Mouse (Mus musculus) heart, adult 9 months (tissue): Measurements from ENCODE around the gene Gm49403.

Source experiments
- DNase-seq, 2 experiments: peaks; one replicate each; pipeline ENCODE4 v3.0.0; 2022; ENCODE audit warnings: low spot score in 2 of 2

Gm49403 gene

GRCm38 (mm10) chr19:8911810-8912209, 28.1 kb downstream of the Gm49403 start:
- DNase-seq, result no peak

DNA sequence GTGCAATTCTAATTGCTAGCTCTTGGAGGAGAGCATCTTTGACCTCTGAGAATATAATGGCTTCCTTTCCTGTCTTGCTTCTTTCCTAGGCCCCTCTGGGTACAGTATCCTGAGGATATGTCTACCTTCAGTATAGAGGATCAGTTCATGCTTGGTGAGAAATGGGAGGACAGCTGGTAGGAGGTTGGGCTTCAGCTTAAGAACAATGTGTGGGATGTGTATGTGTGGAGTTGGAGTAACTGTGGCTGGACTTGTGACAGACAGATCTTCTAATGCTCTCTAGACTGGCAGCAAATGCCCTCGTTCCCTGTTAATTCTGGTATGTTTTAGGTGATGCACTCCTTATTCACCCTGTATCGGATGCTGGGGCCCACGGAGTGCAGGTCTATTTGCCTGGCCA, 30.5 kb downstream of the Gm49403 start:
- no peak for DNase-seq

DNA sequence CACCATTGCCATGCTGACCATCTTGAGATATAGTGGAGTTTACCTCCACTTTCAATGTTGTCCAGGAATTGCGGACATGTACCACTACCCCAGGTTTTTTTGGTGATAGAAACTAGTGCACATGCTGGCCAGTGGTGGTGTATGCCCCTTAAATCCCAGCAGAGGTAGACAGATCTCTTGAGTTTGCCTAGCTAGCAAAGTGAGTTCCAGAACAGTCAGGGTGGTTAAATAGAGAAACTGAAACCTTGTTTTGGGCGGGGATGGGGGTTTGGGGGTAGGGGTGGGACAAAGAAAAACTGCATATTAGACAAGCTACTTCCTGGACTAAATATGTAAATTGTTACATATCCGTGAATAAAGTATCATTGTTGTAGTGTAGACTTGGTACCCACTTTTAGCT, 35.3 kb downstream of the Gm49403 start:
- DNase-seq, result no peak

DNA sequence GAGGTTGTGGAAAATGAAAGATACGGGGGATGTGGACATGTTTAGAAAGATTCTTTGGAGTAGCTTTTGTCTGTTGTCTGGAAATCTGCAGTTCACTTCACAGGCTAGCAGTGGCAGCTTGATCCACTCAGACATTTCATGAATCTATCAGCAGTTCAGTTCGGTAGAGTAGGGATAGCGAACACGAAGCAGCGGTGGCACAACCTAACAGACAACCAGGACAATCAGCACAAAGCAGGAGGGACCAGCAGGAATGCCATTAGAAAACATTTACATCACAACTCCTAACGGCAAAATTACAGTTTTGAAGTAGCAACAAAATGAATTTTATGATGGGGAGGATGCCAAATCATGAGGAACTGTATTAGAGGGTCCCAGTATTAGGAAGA, 35.9 kb downstream of the Gm49403 start:
- no peak for DNase-seq

DNA sequence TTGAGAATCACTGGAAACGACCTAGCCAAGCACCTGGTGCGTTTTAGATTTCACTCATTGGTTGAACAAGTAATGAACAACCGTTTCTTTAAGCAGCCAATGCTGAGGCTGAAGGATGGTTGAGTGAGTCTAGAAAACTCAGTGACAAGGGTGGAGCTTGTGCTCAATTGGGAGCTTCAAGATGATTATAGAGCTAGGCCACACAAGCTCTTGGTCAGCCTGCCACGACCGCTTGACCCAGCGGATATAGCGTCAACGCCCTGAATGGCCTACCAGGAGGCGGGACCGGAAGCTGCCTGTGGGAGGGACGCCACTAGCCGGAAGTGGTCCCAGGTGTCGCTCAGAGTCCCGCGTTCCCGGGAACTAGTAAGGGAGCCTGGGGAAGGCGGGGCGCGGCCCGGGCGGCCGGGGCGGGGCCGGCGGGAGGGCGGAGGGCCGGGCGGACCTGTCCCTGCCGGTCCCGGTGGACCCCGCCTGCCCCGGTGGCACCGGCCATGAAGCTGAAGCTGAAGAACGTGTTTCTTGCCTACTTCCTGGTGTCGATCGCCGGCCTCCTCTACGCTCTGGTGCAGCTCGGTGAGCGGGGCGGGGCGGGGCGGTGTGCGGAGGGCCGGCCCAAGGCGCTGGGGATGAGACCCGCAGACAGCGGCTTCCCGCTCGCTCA, 36.5 kb downstream of the Gm49403 start, which contains the start of gene B3gat3:
Gene B3gat3, plus strand, starts transcription at position 302 of the 664 bp plus-strand sequence.
- peak; percentile 96 to 98 for DNase-seq

GRCm38 (mm10) chr19:8920836-8921291, 37.1 kb downstream of the Gm49403 start:
- peak in 1 of 2 experiments; percentile 42 for DNase-seq

- no peak for DNase-seq
These were observed 38.0 kb downstream of the Gm49403 start for GRCm38 (mm10) chr19:8921741-8922140.

DNA sequence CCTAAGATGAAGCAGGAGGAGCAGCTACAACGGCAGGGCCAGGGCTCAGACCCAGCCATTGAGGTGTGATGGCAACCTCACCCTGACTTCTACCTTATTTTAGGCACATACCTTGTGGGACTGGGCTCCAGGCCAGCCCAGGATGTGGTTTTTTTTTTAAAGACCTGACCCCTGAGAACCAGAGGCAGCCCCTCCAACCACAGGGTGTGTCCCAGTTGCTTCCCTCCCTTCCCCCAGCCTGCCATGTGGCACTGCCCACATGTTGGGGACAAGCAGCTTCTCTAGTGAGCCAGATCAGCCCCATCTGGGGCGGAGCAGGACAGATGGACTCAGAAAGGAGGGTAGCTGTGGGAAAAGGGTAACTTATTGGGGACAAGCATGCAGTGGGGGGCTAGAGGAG, 43.0 kb downstream of the Gm49403 start:
- DNase-seq, result no peak

- DNase-seq, result no peak
These were observed 44.3 kb downstream of the Gm49403 start for GRCm38 (mm10) chr19:8927891-8928525.

DNA sequence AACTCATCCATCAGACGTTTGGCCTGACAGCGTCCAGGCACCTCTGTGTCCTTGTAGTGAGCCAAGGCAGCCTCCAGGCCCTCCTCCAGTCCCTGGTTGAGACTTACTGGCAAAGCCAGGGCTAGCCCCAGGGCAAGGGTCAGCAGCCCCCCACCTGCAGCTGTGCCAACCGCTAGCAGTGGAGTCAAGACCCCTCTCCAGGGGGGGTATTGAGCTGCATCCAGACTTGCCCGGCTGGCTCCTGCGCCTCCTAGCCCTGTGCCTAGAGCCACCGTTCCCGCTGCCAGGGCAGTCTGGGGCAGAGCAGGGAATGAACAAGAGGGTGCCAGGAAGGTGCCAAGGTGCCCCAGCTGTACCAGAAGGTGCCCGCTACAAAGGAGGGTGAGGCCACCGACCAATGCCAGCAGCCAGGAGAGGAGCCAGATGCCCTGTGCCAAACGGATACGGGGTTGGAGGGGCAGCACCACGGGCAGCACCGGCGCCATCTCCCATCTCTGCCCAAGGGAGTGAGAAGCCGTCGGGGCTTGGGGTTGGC, 45.0 kb downstream of the Gm49403 start:
- no peak for DNase-seq

GRCm38 (mm10) chr19:8929224-8930088, 45.7 kb downstream of the Gm49403 start, which contains the start of the genes Rom1 and Eml3:
TSS of gene Rom1 (minus strand) at chr19:8929356.
TSS of gene Eml3 (plus strand) at chr19:8929552.
- DNase-seq, result peak; percentile 94 to 95

DNA sequence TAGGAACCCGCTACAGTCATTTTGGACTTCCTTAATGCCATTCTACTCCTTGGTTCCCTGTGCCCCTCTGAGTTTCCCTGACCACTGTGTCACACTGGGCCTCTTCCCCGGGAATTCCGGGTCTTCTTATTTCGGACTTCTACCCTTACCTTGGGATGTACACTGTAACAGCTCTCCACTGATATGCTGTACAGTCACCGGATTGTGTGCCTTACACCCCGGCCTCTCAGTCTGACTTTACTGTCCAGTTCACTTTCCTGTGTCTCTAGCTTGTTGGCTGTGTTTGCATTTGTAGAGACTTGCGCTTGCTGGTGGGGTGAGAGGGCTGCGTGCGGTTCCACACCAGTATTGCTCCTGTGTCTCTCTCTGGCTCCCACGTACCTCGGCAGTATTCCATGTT, 46.4 kb downstream of the Gm49403 start:
- no peak for DNase-seq

DNA sequence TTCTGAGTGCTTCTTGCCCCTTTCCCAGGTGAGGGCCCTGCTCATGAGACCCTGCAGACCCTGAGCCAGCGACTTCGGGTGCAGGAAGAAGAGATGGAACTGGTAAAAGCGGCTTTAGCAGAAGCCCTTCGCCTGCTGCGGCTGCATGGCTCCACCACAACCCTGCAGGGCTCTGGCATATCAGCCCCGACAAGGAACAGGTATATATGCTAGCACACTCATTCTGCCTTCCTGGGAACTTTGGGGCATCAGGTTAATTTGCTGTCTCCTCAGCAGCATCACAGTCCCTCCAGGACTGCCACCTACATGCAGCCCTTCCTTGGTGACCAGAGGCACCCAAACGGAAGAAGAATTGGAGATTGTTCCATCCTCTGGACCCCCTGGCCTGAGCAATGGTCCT, 47.0 kb downstream of the Gm49403 start:
- DNase-seq, result no peak

- DNase-seq, result no peak
These were observed 53.0 kb downstream of the Gm49403 start for GRCm38 (mm10) chr19:8936736-8937135.
